Mouse (Mus musculus) limb, embryonic 15.5 days (tissue): ENCODE measurements around the gene Zp1. TPM values are rescaled to one million over a fixed set of nuclear protein-coding genes. Genes with fewer than 3 reads are reported as not detected.

Experiments used
- ATAC-seq: fragments of 200-750 bp; cut with Nextera tagmentation; 2 replicates; pipeline ENCODE4 v1.8.0; 2017; ENCODE audit warnings: low read depth, moderate TSS enrichment; ENCODE audit not compliant: insufficient number of reproducible peaks, low FRiP score, low TSS enrichment
- H3K27ac ChIP-seq: fragments of 300-500 bp; sonication (generic); 2 replicates; pipeline ENCODE4 v1.5.1; 2015; ENCODE audit warnings: moderate library complexity, mild to moderate bottlenecking, inconsistent platforms
- H3K27me3 ChIP-seq: fragments of 300-500 bp; sonication (generic); 2 replicates; pipeline ENCODE4 v1.6.1; 2015; ENCODE audit warnings: inconsistent platforms
- H3K36me3 ChIP-seq: fragments of 300-500 bp; sonication (generic); 2 replicates; pipeline ENCODE4 v1.6.1; 2015; ENCODE audit warnings: inconsistent platforms
- H3K4me1 ChIP-seq: fragments of 300-500 bp; sonication (generic); 2 replicates; pipeline ENCODE4 v1.6.1; 2015; ENCODE audit warnings: inconsistent platforms
- H3K4me2 ChIP-seq: fragments of 300-500 bp; sonication (generic); 2 replicates; pipeline ENCODE4 v1.6.1; 2015; ENCODE audit warnings: mild to moderate bottlenecking, inconsistent platforms
- H3K4me3 ChIP-seq: fragments of 300-500 bp; sonication (generic); 2 replicates; pipeline ENCODE4 v1.5.1; 2015; ENCODE audit warnings: mild to moderate bottlenecking, inconsistent platforms
- H3K9ac ChIP-seq: fragments of 300-500 bp; sonication (generic); 2 replicates; pipeline ENCODE4 v1.6.1; 2015; ENCODE audit warnings: inconsistent platforms
- H3K9me3 ChIP-seq: fragments of 300-500 bp; sonication (generic); 2 replicates; pipeline ENCODE4 v1.6.1; 2016; ENCODE audit warnings: inconsistent platforms
- WGBS: fragments of 180-500 bp; shearing (Covaris S2); methylation state at CpG from one replicate; pipeline ENCODE4 v1.1.7; 2015; 5-methylcytosine and 5-hydroxymethylcytosine counted together
- polyA plus RNA-seq: library from polyadenylated mRNA; unstranded; fragments of >200 nt; fragmentation: Nextera tagmentation; extraction: Ambion mirVana; gene quantifications from 2 replicates; pipeline ENCODE4 v1.2.1, GENCODE M21; 2015

Zp1 gene
- polyA plus RNA-seq, 1 experiment from 2014 or later = not detected

DNA sequence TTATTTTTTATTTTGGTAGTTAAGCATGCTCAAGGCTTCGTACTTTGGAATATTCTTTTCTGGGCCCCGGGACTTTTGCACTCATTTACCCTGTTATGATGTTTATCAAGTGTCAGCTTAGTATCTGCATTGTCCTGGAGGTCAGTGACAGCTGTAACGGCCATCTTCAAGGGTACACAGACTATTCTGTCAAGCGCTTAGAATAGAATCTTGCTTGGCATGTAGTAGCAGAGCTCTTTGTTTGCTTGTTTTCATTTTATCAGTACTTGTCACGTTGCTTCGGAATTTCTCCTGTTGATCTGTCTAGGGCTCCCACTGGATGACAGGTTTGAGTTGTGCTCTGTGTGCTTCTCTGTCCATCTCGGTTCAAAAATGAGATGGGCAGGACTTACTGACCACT lies 23.6 kb downstream of the Zp1 start:
- no peak for ATAC-seq
- peaks cover 39% of the 10 kb centered on the region for H3K36me3 ChIP-seq
- peak overlapping the region; percentile 83 for H3K4me3 ChIP-seq
- peaks cover 13% of the 10 kb centered on the region for H3K4me1 ChIP-seq
- no peaks in the 10 kb centered on the region for H3K9me3 ChIP-seq
- no peaks in the 10 kb centered on the region for H3K27me3 ChIP-seq
- 83% methylated on average over 7 of the region's 7 CpGs for WGBS
- H3K4me2 ChIP-seq = peak overlapping the region; percentile 74; the same call in 1 of the 2 replicates
- no peak overlapping the region for H3K9ac ChIP-seq
- no peak overlapping the region for H3K27ac ChIP-seq

DNA sequence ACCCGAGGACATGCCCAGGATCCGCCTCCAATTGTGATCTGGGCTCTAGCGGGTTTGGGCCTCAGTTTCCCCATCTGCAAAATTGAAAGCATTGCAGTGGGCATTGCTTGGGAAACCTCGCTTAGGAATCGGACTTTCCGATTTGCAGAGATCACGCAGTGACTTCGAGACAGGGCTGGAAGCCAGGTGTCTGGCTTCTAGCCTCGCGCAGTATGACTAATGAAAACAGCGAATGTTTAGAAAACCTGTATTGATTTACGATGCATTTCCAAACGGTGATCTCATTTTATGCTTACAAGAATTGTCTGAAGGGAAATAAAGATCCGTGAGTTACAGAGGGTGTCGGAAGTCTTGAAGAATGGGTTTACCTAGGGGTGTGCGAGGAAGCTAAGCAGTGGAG lies 24.7 kb downstream of the Zp1 start:
- WGBS = under 1% methylated on average over 16 of the region's 16 CpGs
- no peak for ATAC-seq
- peak overlapping the region; percentile 83 for H3K4me3 ChIP-seq
- H3K9ac ChIP-seq = peak overlapping the region; percentile 90
- H3K4me1 ChIP-seq = peaks cover 13% of the 10 kb centered on the region
- peak overlapping the region; percentile 94 for H3K27ac ChIP-seq
- H3K4me2 ChIP-seq = peak overlapping the region; percentile 74
- H3K9me3 ChIP-seq = no peaks in the 10 kb centered on the region
- H3K36me3 ChIP-seq = peaks cover 28% of the 10 kb centered on the region
- H3K27me3 ChIP-seq = no peaks in the 10 kb centered on the region

DNA sequence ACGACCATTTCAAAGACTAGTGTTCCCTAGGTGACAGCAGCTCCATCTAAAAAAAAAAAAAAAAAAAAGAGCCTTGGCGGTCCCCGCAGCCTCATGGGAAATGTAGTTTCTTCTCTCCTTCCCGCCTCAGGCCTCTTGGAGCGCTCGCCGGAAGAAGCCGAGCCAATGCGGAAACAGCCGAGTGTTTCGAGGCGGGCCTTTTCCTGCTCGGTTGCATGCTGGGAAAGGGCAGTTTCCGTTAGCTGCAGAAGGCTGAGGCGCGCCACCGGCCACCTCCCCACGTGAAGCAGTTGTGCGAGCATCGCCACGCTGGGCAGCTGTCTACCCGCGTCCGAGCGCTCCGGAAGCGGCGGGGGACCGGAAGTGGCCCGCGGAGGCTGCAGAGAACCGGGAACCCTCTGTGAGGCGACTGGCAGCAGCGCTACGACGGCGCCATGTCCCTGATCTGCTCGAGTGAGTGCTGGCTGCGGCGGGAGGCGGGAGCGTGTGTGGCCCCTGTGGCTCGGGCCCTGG lies 25.4 kb downstream of the Zp1 start, which contains the start of gene Prpf19:
Gene Prpf19 (plus strand): TSS at position 216 of the 513 bp plus-strand sequence.
- WGBS = under 1% methylated on average over 43 of the region's 43 CpGs
- peak; percentile 92 for ATAC-seq
- peak within 1 kb of the TSS; percentile 94 for H3K27ac ChIP-seq
- H3K27me3 ChIP-seq = no peaks in the 10 kb centered on the region
- peaks cover 21% of the 10 kb centered on the region for H3K36me3 ChIP-seq
- peak within 1 kb of the TSS; percentile 90 for H3K9ac ChIP-seq
- peak within 1 kb of the TSS; percentile 83 for H3K4me3 ChIP-seq
- H3K9me3 ChIP-seq = no peaks in the 10 kb centered on the region
- H3K4me2 ChIP-seq = peak within 1 kb of the TSS; percentile 74
- H3K4me1 ChIP-seq = peaks cover 13% of the 10 kb centered on the region

DNA sequence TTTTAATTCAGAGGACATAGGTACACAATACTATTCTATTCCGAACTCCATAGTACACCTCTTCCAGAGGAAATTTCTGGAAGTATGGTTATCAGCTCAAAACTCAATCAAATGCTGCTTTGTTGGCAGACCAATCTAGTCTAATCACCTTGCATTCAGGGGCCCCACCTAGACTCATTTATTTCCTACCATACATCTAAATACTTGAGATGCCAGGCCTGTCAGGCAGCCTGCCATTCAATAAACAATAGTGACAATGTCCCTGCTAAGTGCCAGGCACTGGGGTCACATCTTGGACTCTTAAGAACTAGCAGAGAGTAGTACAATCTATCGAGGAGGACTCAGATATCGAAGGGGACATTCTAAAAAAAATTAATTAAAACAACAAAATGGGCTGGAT lies 28.2 kb downstream of the Zp1 start:
- no peaks in the 10 kb centered on the region for H3K27me3 ChIP-seq
- H3K9me3 ChIP-seq = no peaks in the 10 kb centered on the region
- H3K27ac ChIP-seq = no peak overlapping the region
- 90% methylated on average over 3 of the region's 3 CpGs for WGBS
- H3K4me3 ChIP-seq = no peak overlapping the region
- no peak overlapping the region for H3K9ac ChIP-seq
- ATAC-seq = no peak
- H3K4me2 ChIP-seq = no peak overlapping the region
- no peaks in the 10 kb centered on the region for H3K36me3 ChIP-seq
- H3K4me1 ChIP-seq = peaks cover 13% of the 10 kb centered on the region

DNA sequence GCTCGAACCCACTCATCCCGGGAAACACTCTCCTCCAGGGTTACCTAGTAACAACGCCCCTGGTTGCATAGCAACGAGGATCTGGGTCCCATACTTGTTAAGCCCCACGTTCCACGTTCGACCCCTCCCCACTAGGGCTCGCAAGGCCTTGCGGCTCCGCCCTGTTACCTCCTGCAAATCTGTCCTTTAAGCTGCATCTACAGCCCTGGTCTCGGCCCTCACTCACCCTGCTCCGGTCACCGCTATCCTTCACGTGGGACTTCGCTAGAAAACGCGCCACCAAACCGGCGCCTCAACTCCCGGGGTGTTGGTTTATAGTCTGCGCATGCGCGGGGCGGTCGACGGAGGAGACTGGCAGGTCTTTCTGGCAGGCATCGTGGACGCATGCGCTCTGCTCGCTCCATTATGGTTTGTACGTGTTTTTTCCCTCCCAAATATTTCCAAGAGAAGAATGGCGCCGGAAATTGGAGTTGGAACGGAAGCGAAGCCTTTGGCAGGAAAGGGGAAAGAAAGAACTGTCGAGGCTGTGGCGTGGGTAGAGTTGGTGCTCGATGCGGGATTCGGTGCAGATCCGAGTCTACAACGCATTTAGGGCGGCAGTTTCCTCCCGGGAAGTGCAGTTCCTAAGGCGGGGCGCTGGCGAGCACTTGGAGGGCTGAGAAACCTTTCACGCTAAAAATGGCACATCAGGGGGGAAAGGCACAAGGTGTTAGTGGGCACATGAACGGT lies 38.8 kb downstream of the Zp1 start, which contains the start of gene Tmem109:
Gene Tmem109 (minus strand): TSS at position 576 of the 729 bp plus-strand sequence.
- Histone ChIP-seq H3K27ac (peak within 1 kb of the TSS; percentile 98), H3K27me3 (no peaks in the 10 kb centered on the region), H3K4me2 (peak within 1 kb of the TSS; percentile 91), H3K9me3 (no peaks in the 10 kb centered on the region), H3K4me3 (peak within 1 kb of the TSS; percentile 68), H3K36me3 (0 out of 2 replicates have a peak, but pooled peaks cover 7% of the 10 kb centered on the region), H3K9ac (peak within 1 kb of the TSS; percentile 60), H3K4me1 (peaks cover 17% of the 10 kb centered on the region)
- under 1% methylated on average over 49 of the region's 49 CpGs for WGBS
- peak; percentile 86 for ATAC-seq

DNA sequence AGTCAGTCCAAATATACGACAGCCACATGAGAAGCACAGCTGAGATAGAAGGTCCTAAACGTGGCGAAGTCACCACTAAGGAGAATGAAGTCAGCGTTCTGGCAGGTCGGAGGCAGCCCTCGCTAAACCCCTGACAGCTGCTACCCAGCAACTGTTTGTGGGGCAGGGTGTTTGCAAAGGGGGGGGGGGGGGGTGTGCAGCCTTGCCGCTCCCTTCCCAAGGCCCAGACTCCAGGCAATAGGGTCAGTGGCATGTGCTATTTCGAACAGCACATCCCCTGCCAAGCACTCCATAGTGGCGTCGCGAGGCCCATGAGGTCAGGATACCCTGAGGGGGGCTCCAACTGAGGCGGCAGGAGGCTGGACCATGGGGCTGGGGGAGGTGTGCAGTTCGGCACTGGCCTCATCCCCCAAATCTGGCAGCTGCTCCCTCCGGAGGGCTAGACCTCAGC lies 39.4 kb downstream of the Zp1 start:
- 3% methylated on average over 13 of the region's 14 CpGs for WGBS
- Histone ChIP-seq H3K36me3 (0 out of 2 replicates have a peak, but pooled peaks cover 7% of the 10 kb centered on the region), H3K4me3 (peak overlapping the region; percentile 68), H3K4me2 (peak overlapping the region; percentile 91), H3K27ac (peak overlapping the region; percentile 98), H3K4me1 (peaks cover 17% of the 10 kb centered on the region), H3K9ac (peak overlapping the region; percentile 60), H3K9me3 (no peaks in the 10 kb centered on the region), H3K27me3 (no peaks in the 10 kb centered on the region)
- peak; percentile 48 for ATAC-seq

DNA sequence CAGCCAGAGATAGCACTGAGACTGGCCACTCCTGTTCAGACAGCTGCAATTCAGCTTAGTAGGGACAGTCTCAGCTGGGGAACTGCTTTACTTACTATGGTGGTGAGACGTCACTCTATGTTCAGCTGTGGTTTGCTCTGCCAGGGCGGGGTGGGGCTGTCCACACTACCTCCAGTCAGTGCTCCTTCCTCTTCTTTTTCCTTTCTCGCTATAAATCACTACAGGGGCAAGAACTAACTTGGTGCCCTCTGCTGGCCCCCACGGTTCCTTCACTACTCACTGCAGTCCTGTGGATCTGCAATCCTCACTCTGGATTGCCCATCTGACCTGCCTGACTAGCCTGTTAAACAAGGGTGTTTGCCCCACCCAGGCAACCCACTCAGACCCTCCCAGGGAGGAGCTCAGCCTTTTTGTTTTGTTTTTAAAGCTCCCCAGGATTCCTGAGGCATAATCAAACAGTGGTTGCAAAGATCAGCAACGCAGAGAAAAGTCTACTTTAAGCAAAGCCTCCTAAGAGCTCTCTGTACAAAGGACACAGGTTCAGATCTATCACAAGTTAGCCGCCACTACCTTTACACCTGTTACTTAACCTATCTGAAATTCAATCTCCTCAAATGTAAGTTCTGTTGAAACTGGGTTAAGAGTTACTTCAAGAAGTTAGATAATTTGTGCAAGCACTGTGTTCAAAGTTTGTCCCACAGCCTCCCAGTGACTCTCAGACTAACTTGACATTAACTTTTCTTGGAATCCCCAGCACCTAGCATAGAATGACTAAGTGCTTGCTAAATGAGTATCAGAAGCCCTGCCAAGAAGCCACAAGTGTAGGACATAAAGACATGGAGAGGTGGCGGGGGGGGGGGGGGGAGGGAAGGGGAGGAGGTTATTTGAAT lies 40.1 kb downstream of the Zp1 start:
- H3K36me3 ChIP-seq = 0 out of 2 replicates have a peak, but pooled peaks cover 7% of the 10 kb centered on the region
- peaks cover 17% of the 10 kb centered on the region for H3K4me1 ChIP-seq
- peak overlapping the region; percentile 63 for H3K27ac ChIP-seq
- peak overlapping the region; percentile 60; the same call in 1 of the 2 replicates for H3K9ac ChIP-seq
- peak overlapping the region; percentile 91 for H3K4me2 ChIP-seq
- H3K9me3 ChIP-seq = no peaks in the 10 kb centered on the region
- ATAC-seq = 0 out of 2 replicates have a peak, but pooled peaks have one; percentile 15
- H3K4me3 ChIP-seq = peak overlapping the region; percentile 68
- no peaks in the 10 kb centered on the region for H3K27me3 ChIP-seq
- whole genome bisulfite sequencing = 38% methylated on average over 7 of the region's 7 CpGs

DNA sequence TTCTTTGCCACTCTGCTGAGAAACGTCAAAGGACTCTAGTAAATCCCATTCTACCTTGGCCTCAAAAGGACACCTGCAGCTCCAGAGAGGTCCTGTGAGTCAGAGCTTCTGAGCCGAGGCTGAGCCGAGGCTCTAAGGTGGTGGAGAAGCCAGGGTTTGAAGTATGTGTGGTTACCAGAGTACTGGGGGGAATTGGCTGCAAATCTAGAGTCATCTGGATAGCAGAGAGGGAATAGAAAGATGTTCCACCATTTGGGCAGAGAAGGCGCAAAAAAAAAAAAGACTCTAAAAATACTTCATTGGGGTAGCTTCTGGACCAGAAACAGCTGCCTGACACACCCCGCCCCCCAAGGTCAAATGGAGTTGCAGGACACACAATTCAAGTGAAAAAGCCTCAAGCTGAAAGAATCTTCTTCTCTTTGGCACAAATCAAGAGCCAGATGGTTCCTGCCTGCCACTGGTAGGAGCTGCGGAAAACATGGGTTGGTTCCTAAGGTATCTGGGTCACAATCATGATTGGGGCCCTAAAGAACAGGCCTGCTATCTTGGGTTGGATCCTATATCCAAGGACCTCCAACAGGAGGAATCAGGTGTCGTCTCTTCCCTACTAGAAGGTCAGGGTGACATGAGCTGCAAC lies 42.1 kb downstream of the Zp1 start:
- Histone ChIP-seq H3K9ac (no peak overlapping the region), H3K4me3 (no peak overlapping the region), H3K36me3 (peaks cover 22% of the 10 kb centered on the region), H3K4me2 (no peak overlapping the region), H3K27me3 (no peaks in the 10 kb centered on the region), H3K27ac (no peak overlapping the region), H3K4me1 (peaks cover 17% of the 10 kb centered on the region), H3K9me3 (no peaks in the 10 kb centered on the region)
- WGBS = 87% methylated on average over 7 of the region's 7 CpGs
- ATAC-seq = no peak

DNA sequence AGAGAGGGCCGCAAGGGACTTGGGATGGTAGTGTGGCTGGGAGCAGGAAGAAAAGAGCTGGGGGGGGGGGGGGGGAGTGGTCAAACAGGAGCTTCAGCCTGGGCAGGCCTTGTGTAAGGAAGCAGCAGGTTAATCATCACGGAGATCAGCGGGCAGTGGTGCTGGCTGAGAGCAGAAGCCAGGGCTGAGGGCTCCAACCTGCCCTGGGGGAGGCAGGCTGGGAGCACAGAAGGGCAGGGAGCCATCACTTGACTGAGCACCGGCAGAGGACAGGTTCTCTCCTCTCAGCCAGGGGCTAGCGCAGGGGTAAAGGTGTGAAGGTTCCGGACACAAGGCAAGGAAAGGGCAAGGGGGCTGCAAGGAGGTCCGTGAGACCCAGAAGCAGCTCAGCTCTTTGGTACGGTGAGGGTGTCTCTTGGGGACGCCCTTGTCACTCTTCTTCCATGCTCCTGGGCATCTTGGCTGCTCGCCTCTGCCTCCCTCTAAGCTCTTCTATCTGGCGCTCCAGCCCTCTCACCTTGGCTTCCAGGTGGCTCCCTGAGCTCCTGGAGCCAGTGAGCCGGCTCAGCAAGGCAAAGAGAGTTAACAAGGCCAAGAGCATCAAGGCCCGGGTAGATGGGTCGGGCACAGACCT lies 49.0 kb downstream of the Zp1 start:
- H3K9me3 ChIP-seq = no peaks in the 10 kb centered on the region
- H3K9ac ChIP-seq = no peak overlapping the region
- H3K4me2 ChIP-seq = no peak overlapping the region
- H3K4me1 ChIP-seq = peaks cover 30% of the 10 kb centered on the region
- WGBS = 75% methylated on average over 14 of the region's 14 CpGs
- ATAC-seq = no peak
- no peak overlapping the region for H3K27ac ChIP-seq
- H3K27me3 ChIP-seq = no peaks in the 10 kb centered on the region
- peaks cover 48% of the 10 kb centered on the region for H3K36me3 ChIP-seq
- H3K4me3 ChIP-seq = no peak overlapping the region

DNA sequence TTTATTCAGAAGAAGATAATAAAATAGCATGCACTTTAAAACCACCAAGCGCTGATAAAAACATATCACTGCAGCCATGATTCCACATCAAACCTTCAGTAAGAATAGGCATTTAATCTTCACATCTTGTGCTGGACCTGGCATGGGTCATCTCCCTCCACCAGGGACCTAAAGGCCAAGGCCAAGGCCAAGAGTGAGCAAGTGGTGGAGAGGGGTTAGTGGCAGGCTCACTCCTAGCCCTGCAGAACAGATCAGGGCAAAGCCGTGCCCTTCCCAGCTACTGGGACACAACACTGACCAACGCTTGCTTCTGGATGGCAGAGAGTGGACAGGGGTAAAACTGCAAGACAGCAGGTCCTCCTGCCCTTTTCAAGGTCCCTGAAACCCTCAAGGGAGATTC lies 49.8 kb downstream of the Zp1 start:
- Histone ChIP-seq H3K9ac (no peak overlapping the region), H3K36me3 (peaks cover 54% of the 10 kb centered on the region), H3K27ac (peak overlapping the region; percentile 93), H3K4me2 (no peak overlapping the region), H3K4me3 (no peak overlapping the region), H3K9me3 (no peaks in the 10 kb centered on the region), H3K27me3 (no peaks in the 10 kb centered on the region), H3K4me1 (peaks cover 30% of the 10 kb centered on the region)
- WGBS = 85% methylated on average over 3 of the region's 3 CpGs
- ATAC-seq = no peak
